Mouse (Mus musculus) brown adipose tissue, adult 24 weeks (tissue): Measurements from ENCODE around the gene Cyfip2. TPM values are rescaled to one million over a fixed set of nuclear protein-coding genes. Genes with fewer than 3 reads are reported as not detected.
A peak's percentile ranks its signal among the peaks of the same experiment; 100 is the strongest.

Source experiments
- H3K27ac ChIP-seq: fragments of 200-500 bp; replicated peaks from 2 replicates; pipeline ENCODE4 v1.5.1; 2012; ENCODE audit warnings: low read depth, mild to moderate bottlenecking, low read length
- H3K4me1 ChIP-seq: fragments of 200-500 bp; 2 replicates; pipeline ENCODE4 v1.6.1; 2012; ENCODE audit warnings: low read length, mixed read lengths; ENCODE audit not compliant: control insufficient read depth, insufficient read depth, insufficient read length
- H3K4me3 ChIP-seq: fragments of 200-500 bp; 2 replicates; pipeline ENCODE4 v1.5.1; 2012; ENCODE audit warnings: low read depth, mild to moderate bottlenecking, low read length, moderate library complexity; ENCODE audit not compliant: insufficient read depth
- polyA plus RNA-seq: library from polyadenylated mRNA; stranded (reverse); fragments of >200 nt; gene quantifications from 2 replicates; pipeline ENCODE4 v1.2.4, GENCODE M21; 2012; ENCODE audit not compliant: missing spikeins, insufficient read depth, insufficient read length

Cyfip2 gene
- polyA plus RNA-seq, 1 experiment, result 0.59 TPM

DNA sequence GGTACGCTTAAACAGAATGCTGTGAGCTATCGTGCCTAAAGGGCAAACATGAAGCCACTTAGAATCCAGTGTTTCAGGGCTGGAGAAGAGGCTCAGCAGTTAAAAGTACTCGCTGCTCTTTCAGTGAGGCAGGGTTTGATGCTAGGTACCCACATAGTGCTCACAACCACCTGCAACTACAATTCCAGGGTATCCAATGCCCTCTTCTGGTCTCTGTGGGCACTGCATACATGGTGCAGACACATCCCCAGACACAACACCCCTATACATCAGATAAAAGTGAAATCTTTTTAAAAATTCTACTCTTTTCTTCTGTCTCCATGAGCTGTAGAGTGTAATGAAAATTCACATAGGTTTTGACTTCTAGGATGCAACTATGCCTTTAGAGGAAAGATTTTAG lies 38.7 kb downstream of the Cyfip2 start:
- Histone ChIP-seq H3K4me3 (no peak overlapping the region), H3K4me1 (no peaks in the 10 kb centered on the region), H3K27ac (no peak overlapping the region)

DNA sequence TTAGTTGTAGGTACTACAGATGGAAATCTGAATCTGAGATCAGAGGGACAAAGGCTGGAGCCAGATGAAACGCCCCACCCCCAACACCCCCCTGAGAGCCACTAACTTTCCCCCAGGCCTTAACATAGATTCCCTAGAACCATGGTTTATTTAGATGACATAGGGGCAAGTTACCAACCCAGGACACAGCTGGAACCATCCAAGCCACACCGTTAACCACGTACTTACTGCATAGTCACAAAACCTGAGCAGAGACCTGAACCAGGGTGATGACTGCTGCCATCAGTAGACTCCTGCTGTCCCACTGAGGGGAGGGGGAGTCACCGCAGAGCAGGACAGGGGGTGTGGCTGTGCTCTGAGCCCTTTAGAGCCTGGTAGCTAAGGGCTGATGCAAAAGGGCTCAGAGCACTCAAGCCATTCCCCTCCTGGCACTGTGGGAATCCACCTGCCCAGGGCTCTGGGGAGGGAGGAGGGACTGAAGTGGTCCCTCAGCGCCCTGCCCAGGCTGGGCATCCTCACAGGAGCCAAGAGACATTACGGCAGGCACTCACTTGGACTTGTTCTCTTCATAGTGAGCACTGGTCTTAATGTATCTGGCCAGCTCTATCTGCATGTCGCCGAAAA lies 40.5 kb downstream of the Cyfip2 start:
- H3K4me3 ChIP-seq, result no peak overlapping the region
- H3K4me1 ChIP-seq, result no peaks in the 10 kb centered on the region
- H3K27ac ChIP-seq, result no peak overlapping the region

DNA sequence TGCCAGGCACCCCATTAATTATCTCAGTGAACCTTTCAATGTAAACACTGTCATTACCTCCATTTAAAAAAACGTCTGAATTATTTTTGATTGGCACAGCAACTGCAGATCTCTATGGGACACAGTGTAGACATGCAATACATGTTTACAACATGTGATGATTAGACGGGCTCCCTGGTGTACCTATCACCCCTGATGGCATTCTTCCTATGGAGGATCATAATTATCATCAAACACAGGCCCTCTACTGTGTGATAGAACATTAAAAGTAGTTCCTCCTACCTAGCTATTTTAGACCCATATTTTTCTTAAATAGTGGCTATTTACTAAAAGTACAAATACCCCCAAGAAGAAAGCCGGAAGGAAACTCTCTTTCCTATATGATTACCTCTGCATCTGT lies 42.8 kb downstream of the Cyfip2 start:
- H3K27ac ChIP-seq, result no peak overlapping the region
- H3K4me1 ChIP-seq, result no peaks in the 10 kb centered on the region

DNA sequence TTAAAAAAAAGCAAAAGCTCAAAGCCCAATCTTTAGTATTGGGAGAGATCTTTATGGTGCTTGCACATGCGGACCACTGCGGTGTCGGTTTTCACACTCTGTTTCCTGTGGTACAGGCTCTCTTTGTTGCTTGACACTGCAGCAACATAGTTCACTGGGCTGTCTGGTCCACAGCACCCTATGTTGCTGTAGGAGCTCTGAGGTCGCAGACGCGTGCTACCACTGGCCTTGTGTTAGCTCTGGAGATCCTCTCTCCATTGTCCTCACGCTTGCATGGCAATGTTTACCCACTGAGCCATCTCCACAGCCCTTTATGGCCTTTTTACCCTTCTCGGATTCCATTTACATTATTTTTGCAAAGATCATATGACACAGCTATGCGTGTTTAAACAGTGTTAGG lies 43.3 kb downstream of the Cyfip2 start:
- no peaks in the 10 kb centered on the region for H3K4me1 ChIP-seq
- H3K27ac ChIP-seq, result no peak overlapping the region
- H3K4me3 ChIP-seq, result no peak overlapping the region

More for the DNA sequence above, 42.8 kb downstream of the Cyfip2 start:
- H3K4me3 ChIP-seq, result no peak overlapping the region

DNA sequence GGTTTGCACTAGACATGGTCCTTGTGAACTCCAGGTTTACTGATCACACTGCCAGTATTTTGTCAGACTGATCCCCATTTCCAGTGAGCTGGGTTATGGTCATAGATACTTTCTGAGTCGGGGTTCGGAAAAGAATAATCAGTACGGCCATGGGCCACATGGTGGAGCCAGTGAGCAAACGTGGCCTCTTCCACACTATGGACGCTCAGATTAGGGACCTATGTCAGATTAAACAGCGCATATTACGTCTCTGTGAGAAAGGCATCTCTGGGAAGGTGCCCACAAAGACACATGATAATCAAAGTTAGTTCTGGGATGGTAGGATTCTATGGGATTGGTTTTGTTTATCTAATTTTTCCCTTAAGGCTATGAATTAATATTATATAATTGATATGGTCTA lies 43.7 kb downstream of the Cyfip2 start:
- Histone ChIP-seq H3K4me3 (no peak overlapping the region), H3K4me1 (no peaks in the 10 kb centered on the region), H3K27ac (no peak overlapping the region)

DNA sequence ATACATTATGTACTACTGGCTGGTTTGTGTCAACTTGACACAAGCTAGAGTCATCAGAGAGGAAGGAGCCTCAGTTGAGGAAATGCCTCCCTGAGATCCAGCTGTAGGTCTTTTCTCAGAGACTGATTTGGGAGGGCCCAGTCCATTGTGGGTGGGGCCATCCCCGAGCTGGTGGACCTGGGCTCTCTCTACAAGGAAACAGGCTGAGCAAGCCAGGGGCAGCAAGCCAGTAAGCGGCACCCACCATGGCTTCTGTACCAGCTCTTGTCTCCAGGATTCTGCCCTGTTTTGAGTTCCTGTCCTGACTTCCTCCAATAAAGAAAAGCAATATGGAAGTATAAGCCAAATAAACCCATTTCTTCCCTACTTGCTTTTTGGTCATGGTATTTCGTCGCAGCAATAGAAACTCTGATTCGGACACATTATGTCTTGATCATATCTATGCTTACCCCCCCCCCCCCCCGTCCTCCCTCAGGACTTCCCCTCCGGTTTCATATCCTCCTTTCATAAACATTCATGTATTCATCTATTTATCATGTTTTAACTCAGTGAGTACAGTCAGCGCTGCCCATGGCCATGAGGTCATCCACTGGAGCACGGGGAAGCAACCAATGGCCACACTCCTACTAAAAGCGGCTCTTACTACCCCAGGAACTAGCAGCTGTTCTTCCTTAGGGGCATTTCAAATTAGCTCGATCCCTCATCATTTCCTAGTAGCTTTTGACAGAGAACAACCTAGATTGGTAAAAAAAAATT lies 47.5 kb downstream of the Cyfip2 start:
- no peak overlapping the region for H3K4me3 ChIP-seq
- H3K27ac ChIP-seq, result peak overlapping the region; percentile 43; the same call in 1 of the 2 replicates
- H3K4me1 ChIP-seq, result no peaks in the 10 kb centered on the region

DNA sequence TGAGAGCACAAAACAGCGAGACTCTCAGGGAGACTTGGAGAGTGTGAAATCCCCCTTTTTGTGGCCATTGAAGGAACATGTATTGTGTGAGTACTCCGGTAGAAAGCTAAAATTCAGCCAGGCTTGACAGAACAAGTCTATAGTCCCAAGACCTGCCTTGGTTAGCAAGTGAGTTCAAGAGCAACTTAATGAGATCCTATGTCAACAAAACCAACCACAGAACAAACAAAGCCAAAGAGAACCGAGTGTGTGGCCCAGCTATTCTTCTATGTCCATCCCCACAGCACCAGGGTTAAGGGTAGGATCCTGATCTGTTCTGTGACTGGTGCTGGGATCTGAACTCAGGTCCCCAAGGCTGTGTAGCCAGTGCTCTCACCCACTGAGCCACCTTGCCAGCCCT lies 48.1 kb downstream of the Cyfip2 start:
- H3K4me1 ChIP-seq, result no peaks in the 10 kb centered on the region
- no peak overlapping the region for H3K4me3 ChIP-seq
- no peak overlapping the region for H3K27ac ChIP-seq

DNA sequence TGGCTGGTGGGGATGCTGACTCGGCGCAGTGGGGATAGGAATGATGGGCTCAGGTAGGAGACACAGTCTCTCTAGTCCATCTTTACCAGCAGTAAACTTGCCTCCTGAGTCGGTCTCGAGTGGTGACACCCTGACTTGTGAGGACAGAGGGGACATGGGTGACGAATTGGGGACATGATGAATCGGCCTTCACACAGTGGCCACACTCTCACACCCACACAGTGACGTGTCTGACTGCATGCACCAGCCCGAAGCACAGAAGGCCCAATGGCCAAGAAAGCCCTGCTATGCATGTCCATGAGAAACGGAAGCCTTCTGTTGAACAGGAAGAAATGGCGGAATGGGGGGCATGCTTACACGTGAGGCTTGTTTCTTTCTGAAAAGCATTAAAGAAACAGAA lies 49.4 kb downstream of the Cyfip2 start:
- Histone ChIP-seq H3K27ac (no peak overlapping the region), H3K4me1 (no peaks in the 10 kb centered on the region), H3K4me3 (no peak overlapping the region)

DNA sequence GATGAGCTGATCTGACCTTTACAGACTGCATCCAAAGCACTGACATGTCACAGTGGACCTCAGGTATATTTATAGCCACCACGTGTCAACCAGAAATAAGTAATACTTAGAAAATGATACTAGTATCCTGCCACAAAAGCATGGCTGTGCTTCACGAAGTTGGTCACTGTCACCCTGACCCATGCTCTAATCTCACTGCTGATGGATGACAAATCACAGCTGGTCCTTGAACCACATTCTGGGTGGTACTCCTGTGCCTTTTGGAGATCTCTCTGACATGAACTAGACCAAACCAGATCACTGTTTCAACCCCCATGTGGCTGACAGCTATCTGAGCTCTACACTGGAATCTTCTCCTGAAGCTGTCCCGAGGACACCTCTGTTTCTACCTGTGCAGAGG lies 49.8 kb downstream of the Cyfip2 start:
- H3K4me1 ChIP-seq, result no peaks in the 10 kb centered on the region
- H3K4me3 ChIP-seq, result no peak overlapping the region
- no peak overlapping the region for H3K27ac ChIP-seq

DNA sequence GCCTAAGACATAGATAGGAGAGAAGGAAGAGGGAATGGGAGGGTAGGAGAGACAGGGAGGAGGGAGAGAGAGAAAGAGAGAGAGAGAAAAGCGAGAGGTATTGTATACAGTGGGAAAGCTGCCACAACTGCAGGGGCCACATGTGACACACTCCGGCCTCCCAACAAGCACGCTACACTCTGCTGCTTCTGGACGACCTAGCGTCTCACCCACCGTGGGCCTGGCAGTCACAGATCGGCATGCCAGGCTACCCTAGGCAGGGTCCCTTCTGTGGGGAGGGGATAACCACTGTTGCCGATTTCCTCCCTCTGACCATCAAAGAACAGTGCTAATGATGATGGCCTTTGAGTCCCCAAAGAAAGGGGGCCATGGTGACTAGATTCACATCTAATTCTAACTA lies 53.9 kb downstream of the Cyfip2 start:
- Histone ChIP-seq H3K4me3 (no peak overlapping the region), H3K4me1 (no peaks in the 10 kb centered on the region), H3K27ac (no peak overlapping the region)

DNA sequence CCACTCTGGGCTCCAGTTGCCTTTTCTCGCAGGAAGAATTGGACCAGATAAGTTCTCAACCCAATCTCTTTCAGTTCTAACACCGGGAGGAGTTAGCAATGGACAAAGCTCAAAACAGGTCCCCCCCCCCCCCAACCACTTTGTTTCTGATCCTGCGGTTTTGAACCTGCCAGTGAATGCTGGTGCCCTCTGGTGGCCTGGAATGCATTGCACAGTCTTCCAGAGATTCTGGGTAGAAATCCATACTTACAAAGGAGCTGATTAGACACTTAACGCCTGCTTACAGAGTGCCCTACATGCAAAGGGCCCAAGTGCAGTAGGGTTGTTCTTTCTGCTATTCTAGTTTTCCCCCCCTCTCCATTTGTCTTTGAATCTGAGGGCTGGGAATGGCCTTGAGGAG lies 54.5 kb downstream of the Cyfip2 start:
- H3K4me1 ChIP-seq, result no peaks in the 10 kb centered on the region
- no peak overlapping the region for H3K4me3 ChIP-seq
- H3K27ac ChIP-seq, result no peak overlapping the region

DNA sequence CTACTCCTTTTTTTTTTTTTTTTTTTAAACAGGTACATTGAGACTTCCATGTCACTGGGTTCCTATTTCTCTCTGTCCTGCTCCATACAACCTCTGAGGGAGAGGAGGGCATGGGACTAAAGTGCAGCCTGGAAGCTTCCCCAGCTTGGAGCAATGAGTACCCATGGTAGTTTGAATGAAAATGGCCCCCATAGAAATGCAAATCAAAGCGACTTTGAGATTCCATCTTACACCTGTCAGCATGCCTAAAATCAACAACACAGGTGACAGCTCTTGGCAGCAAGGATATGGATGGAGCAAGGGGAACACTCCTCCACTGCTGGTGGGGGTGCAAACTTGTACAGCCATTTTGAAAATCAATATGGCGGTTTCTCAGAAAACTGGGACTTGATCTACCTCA lies 57.4 kb downstream of the Cyfip2 start:
- H3K4me1 ChIP-seq, result no peaks in the 10 kb centered on the region
- H3K27ac ChIP-seq, result no peak overlapping the region
- H3K4me3 ChIP-seq, result no peak overlapping the region

DNA sequence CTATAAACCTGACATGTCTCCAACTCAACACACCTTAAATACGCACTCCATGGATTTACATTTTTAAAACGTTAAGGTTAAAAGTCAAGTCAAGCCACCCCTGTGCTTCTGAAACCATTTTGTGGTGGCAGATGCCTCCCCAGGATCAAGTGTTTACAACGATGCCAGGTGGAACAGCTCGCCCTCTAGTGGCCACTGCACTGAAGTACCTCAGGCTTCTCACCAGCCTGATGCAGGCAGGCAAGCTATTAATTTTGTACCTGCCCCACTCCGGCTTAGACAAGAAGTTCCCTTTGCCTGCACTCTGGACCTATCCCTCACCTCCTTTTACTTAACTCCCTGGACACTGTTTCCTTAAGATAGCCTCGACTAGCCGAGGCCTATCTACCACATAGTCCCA lies 60.7 kb downstream of the Cyfip2 start:
- Histone ChIP-seq H3K4me3 (no peak overlapping the region), H3K27ac (no peak overlapping the region), H3K4me1 (no peaks in the 10 kb centered on the region)

DNA sequence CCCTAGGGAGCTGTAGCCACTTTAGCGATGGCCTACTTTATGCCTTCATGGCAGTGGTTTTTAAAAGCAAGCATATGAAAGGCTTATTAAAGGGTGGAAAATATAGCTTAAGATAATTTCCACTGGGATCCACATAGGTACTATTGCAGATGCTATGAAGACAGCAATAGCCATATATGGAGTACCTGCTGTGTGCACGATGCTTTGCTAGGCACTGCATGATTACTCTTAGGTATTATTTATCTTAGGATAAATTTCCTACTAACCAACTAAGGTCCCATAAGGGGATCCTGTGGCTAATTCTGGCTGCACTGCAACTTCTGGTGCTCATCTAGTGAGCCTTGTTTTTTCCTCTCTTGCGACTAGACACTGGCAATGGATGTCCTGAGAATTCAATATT lies 64.3 kb downstream of the Cyfip2 start:
- Histone ChIP-seq H3K4me1 (no peaks in the 10 kb centered on the region), H3K27ac (no peak overlapping the region), H3K4me3 (no peak overlapping the region)

DNA sequence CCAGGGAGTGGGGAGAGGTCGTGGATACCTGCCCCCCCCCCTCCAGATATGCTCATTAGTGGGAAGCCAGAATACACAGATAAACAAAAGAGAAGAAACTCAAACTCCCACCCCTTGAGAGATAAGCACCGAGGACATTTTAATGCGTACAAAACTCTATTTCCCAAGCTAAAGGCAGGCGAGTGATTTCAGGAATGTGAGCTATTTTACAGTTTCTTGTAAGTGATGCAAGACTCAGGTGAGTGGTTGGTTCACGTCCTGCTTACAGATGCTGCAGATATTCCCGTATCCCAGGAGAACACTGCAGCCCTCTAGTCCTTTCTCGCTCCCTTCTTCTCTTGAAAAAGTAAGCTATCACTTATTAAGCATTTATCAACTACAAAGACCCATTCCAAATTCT lies 66.3 kb downstream of the Cyfip2 start:
- Histone ChIP-seq H3K4me3 (no peak overlapping the region), H3K4me1 (no peaks in the 10 kb centered on the region), H3K27ac (no peak overlapping the region)

DNA sequence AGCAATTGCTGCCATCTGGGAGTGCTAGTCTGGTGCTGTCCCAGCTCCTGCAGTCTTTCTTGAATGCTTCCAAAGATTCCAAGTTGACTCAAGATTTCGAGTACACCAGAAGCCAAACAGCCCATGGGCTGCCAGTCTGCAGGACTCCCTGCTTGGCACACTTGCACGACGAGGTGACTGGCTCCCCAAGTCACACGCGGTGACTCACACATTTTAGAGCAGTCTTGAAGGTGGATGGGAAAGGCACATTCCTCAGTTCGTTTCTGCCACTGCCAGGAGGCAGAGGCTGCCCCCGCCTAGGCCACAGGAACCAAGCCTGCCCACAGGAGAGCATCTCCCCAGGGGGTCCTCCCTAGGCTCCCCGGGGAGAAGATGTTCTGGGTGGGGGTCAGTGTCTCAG lies 66.7 kb downstream of the Cyfip2 start:
- Histone ChIP-seq H3K4me1 (no peaks in the 10 kb centered on the region), H3K4me3 (no peak overlapping the region), H3K27ac (no peak overlapping the region)
